Mouse (Mus musculus): ENCODE results near the gene Slit3. TPM values are rescaled to one million over a fixed set of nuclear protein-coding genes. Genes with fewer than 3 reads are reported as not detected.

The Slit3 gene
- polyA plus RNA-seq, 2 experiments, result 0.20 to 0.23 TPM

GRCm38 (mm10) chr11:35136625-35137024 lies 15.6 kb downstream of the Slit3 start:
- no peaks in the 10 kb centered on the region for H3K27me3 ChIP-seq (ENCODE audit: control insufficient read depth, insufficient read depth, low read length)
- no peak overlapping the region for H3K9ac ChIP-seq (replicated peaks)
- WGBS (ENCODE audit: insufficient replicate concordance), result 64% methylated on average over 9 of the region's 9 CpGs
- H3K27ac ChIP-seq, result no peak overlapping the region
- TF ChIP-seq EP300 (IDR thresholded peaks at IDR 0.05; ENCODE audit: low read depth) (no peak), CTCF (IDR thresholded peaks at IDR 0.05; ENCODE audit: low read depth) (no peak)
- no peak overlapping the region for H3K4me3 ChIP-seq (ENCODE audit: insufficient read depth in 1 of 2, low read depth in 2 of 2, low read length in 2 of 2)
- ATAC-seq (ENCODE audit: insufficient read depth), result no peak
- H3K9me3 ChIP-seq (ENCODE audit: control insufficient read depth, low read length), result no peaks in the 10 kb centered on the region
- no peaks in the 10 kb centered on the region for H3K4me1 ChIP-seq (replicated peaks; ENCODE audit: control insufficient read depth in 2 of 2, insufficient read depth in 2 of 2, low read length in 1 of 2)
- H3K36me3 ChIP-seq (replicated peaks; ENCODE audit: control insufficient read depth, insufficient read depth, low read depth), result no peaks in the 10 kb centered on the region
- no peak for DNase-seq (ENCODE audit: low read depth in 3 of 3, low spot score in 3 of 3)
- H3K4me2 ChIP-seq (ENCODE audit: low read depth), result no peak overlapping the region

- no peaks in the 10 kb centered on the region for H3K4me1 ChIP-seq (replicated peaks; ENCODE audit: control insufficient read depth in 2 of 2, insufficient read depth in 2 of 2, low read length in 1 of 2)
- no peak overlapping the region for H3K4me2 ChIP-seq (ENCODE audit: low read depth)
- WGBS (ENCODE audit: insufficient replicate concordance), result 37% methylated on average over 6 of the region's 6 CpGs
- no peaks in the 10 kb centered on the region for H3K27me3 ChIP-seq (ENCODE audit: control insufficient read depth, insufficient read depth, low read length)
- H3K9ac ChIP-seq (replicated peaks), result no peak overlapping the region
- DNase-seq (ENCODE audit: low read depth in 3 of 3, low spot score in 3 of 3) (no peak), ATAC-seq (ENCODE audit: insufficient read depth) (no peak)
- H3K36me3 ChIP-seq (replicated peaks; ENCODE audit: control insufficient read depth, insufficient read depth, low read depth), result no peaks in the 10 kb centered on the region
- no peak overlapping the region for H3K27ac ChIP-seq
- H3K9me3 ChIP-seq (ENCODE audit: control insufficient read depth, low read length), result no peaks in the 10 kb centered on the region
- TF ChIP-seq EP300 (IDR thresholded peaks at IDR 0.05; ENCODE audit: low read depth) (no peak), CTCF (IDR thresholded peaks at IDR 0.05; ENCODE audit: low read depth) (no peak)
- no peak overlapping the region for H3K4me3 ChIP-seq (ENCODE audit: insufficient read depth in 1 of 2, low read depth in 2 of 2, low read length in 2 of 2)
These were observed 19.1 kb downstream of the Slit3 start for GRCm38 (mm10) chr11:35140092-35140491.

- no peaks in the 10 kb centered on the region for H3K27me3 ChIP-seq (ENCODE audit: control insufficient read depth, insufficient read depth, low read length)
- no peaks in the 10 kb centered on the region for H3K9me3 ChIP-seq (ENCODE audit: control insufficient read depth, low read length)
- WGBS (ENCODE audit: insufficient replicate concordance), result 62% methylated on average over 5 of the region's 5 CpGs
- no peak overlapping the region for H3K4me3 ChIP-seq (ENCODE audit: insufficient read depth in 1 of 2, low read depth in 2 of 2, low read length in 2 of 2)
- no peak for TF ChIP-seq CTCF (IDR thresholded peaks at IDR 0.05; ENCODE audit: low read depth)
- no peak for TF ChIP-seq EP300 (IDR thresholded peaks at IDR 0.05; ENCODE audit: low read depth)
- H3K4me2 ChIP-seq (ENCODE audit: low read depth), result no peak overlapping the region
- DNase-seq (ENCODE audit: low read depth in 3 of 3, low spot score in 3 of 3) (no peak), ATAC-seq (ENCODE audit: insufficient read depth) (no peak)
- no peak overlapping the region for H3K27ac ChIP-seq
- no peak overlapping the region for H3K9ac ChIP-seq (replicated peaks)
- H3K4me1 ChIP-seq (replicated peaks; ENCODE audit: control insufficient read depth in 2 of 2, insufficient read depth in 2 of 2, low read length in 1 of 2), result no peaks in the 10 kb centered on the region
- no peaks in the 10 kb centered on the region for H3K36me3 ChIP-seq (replicated peaks; ENCODE audit: control insufficient read depth, insufficient read depth, low read depth)
These were observed 21.2 kb downstream of the Slit3 start for GRCm38 (mm10) chr11:35142202-35142601.

- ATAC-seq (ENCODE audit: insufficient read depth), result no peak
- TF ChIP-seq CTCF (IDR thresholded peaks at IDR 0.05; ENCODE audit: low read depth), result no peak
- no peak for TF ChIP-seq EP300 (IDR thresholded peaks at IDR 0.05; ENCODE audit: low read depth)
- no peak for DNase-seq (ENCODE audit: low read depth in 3 of 3, low spot score in 3 of 3)
- no peak overlapping the region for H3K4me3 ChIP-seq (ENCODE audit: insufficient read depth in 1 of 2, low read depth in 2 of 2, low read length in 2 of 2)
- H3K4me2 ChIP-seq (ENCODE audit: low read depth), result no peak overlapping the region
- no peaks in the 10 kb centered on the region for H3K27me3 ChIP-seq (ENCODE audit: control insufficient read depth, insufficient read depth, low read length)
- H3K36me3 ChIP-seq (replicated peaks; ENCODE audit: control insufficient read depth, insufficient read depth, low read depth), result no peaks in the 10 kb centered on the region
- no peaks in the 10 kb centered on the region for H3K4me1 ChIP-seq (replicated peaks; ENCODE audit: control insufficient read depth in 2 of 2, insufficient read depth in 2 of 2, low read length in 1 of 2)
- H3K9ac ChIP-seq (replicated peaks), result no peak overlapping the region
- no peaks in the 10 kb centered on the region for H3K9me3 ChIP-seq (ENCODE audit: control insufficient read depth, low read length)
- WGBS (ENCODE audit: insufficient replicate concordance), result 48% methylated on average over 7 of the region's 7 CpGs
- H3K27ac ChIP-seq, result no peak overlapping the region
These were observed 21.8 kb downstream of the Slit3 start for GRCm38 (mm10) chr11:35142698-35143360.

GRCm38 (mm10) chr11:35147818-35148445 lies 26.9 kb downstream of the Slit3 start:
- WGBS (ENCODE audit: insufficient replicate concordance), result 65% methylated on average over 11 of the region's 11 CpGs
- Histone ChIP-seq H3K4me2 (ENCODE audit: low read depth) (no peak overlapping the region), H3K27ac (no peak overlapping the region), H3K36me3 (replicated peaks; ENCODE audit: control insufficient read depth, insufficient read depth, low read depth) (no peaks in the 10 kb centered on the region), H3K4me1 (replicated peaks; ENCODE audit: control insufficient read depth in 2 of 2, insufficient read depth in 2 of 2, low read length in 1 of 2) (no peaks in the 10 kb centered on the region), H3K4me3 (ENCODE audit: insufficient read depth in 1 of 2, low read depth in 2 of 2, low read length in 2 of 2) (no peak overlapping the region), H3K9ac (replicated peaks) (no peak overlapping the region), H3K27me3 (ENCODE audit: control insufficient read depth, insufficient read depth, low read length) (no peaks in the 10 kb centered on the region), H3K9me3 (ENCODE audit: control insufficient read depth, low read length) (no peaks in the 10 kb centered on the region)
- TF ChIP-seq EP300 (IDR thresholded peaks at IDR 0.05; ENCODE audit: low read depth) (no peak), CTCF (IDR thresholded peaks at IDR 0.05; ENCODE audit: low read depth) (no peak)
- no peak for ATAC-seq (ENCODE audit: insufficient read depth)
- no peak for DNase-seq (ENCODE audit: low read depth in 3 of 3, low spot score in 3 of 3)

Data from liver, embryonic 14.5 days (tissue).